ENCODE assay signal across 8 mouse cellular contexts in genomic region chr8:11253556-11253955, GRCm38 (mm10). TPM values are rescaled to one million over a fixed set of nuclear protein-coding genes. Genes with fewer than 3 reads are reported as not detected.
DNase-seq lines count a peak whose midpoint lies in the region; ATAC-seq and TF ChIP-seq lines count a peak whose summit lies in the region.

No protein-coding gene starts in this region.

- H3K36me3 ChIP-seq in kidney, adult 2 months (ENCODE audit: control insufficient read depth, insufficient read depth, low read length), result no peaks in the 10 kb centered on the region
- peaks cover 3% of the 10 kb centered on the region; the same call in 1 of the 2 replicates for H3K36me3 ChIP-seq in limb, embryonic 10.5 days
- H3K36me3 ChIP-seq in myocyte (ENCODE audit: control insufficient read depth, insufficient read depth), result no peaks in the 10 kb centered on the region
- H3K36me3 ChIP-seq in stomach, embryonic 15.5 days, result no peaks in the 10 kb centered on the region

- peak; percentile 97 for TF ChIP-seq CTCF in kidney, adult 2 months (conservative IDR thresholded peaks at IDR 0.05; ENCODE audit: insufficient read depth, insufficient read length, low read depth, low read length)

- no peaks in the 10 kb centered on the region for H3K27me3 ChIP-seq in kidney, adult 2 months (replicated peaks; ENCODE audit: control insufficient read depth, insufficient read depth, low read length)
- no peaks in the 10 kb centered on the region for H3K27me3 ChIP-seq in limb, embryonic 10.5 days (ENCODE audit: low read depth, poor library complexity, severe bottlenecking)
- no peaks in the 10 kb centered on the region for H3K27me3 ChIP-seq in myocyte (ENCODE audit: control insufficient read depth, insufficient read depth, insufficient read length)
- no peaks in the 10 kb centered on the region for H3K27me3 ChIP-seq in stomach, embryonic 15.5 days (replicated peaks)

- no peak overlapping the region for H3K27ac ChIP-seq in kidney, adult 2 months (ENCODE audit: insufficient read depth, low read depth, low read length)
- no peak overlapping the region for H3K27ac ChIP-seq in limb, embryonic 10.5 days
- H3K27ac ChIP-seq in stomach, embryonic 15.5 days, result peak overlapping the region; percentile 31; the same call in 1 of the 2 replicates

- no peak overlapping the region for H3K4me2 ChIP-seq in myocyte (ENCODE audit: low read depth)
- no peak overlapping the region for H3K4me2 ChIP-seq in stomach, embryonic 15.5 days

- no peak for ATAC-seq in cerebellum, adult (ENCODE audit: insufficient number of reproducible peaks, low FRiP score, low TSS enrichment)
- ATAC-seq in stomach, embryonic 15.5 days (ENCODE audit: insufficient read depth, low FRiP score, low read depth), result no peak

- H3K9ac ChIP-seq in stomach, embryonic 15.5 days, result no peak overlapping the region

- no peak overlapping the region for H3K4me3 ChIP-seq in kidney, adult 2 months (ENCODE audit: insufficient read depth, low read depth, low read length)
- H3K4me3 ChIP-seq in limb, embryonic 10.5 days, result no peak overlapping the region
- no peak overlapping the region for H3K4me3 ChIP-seq in myocyte
- H3K4me3 ChIP-seq in stomach, embryonic 15.5 days (replicated peaks), result no peak overlapping the region

- no peaks in the 10 kb centered on the region for H3K79me2 ChIP-seq in myocyte (ENCODE audit: control insufficient read depth, insufficient read depth)

- peak; percentile 45 for DNase-seq in cerebellum, adult 11 months
- peak; percentile 80 for DNase-seq in embryo, embryonic 11 days
- peak; percentile 97 for DNase-seq in heart, adult 11 months
- DNase-seq in kidney, adult 2 months, result peak; percentile 90
- peak; percentile 86 for DNase-seq in limb, embryonic 10.5 days (ENCODE audit: low spot score)

- H3ac ChIP-seq in myocyte (ENCODE audit: control insufficient read depth, insufficient read length), result no peak overlapping the region

- no peak for TF ChIP-seq POLR2A in kidney, adult 2 months (IDR thresholded peaks at IDR 0.05; ENCODE audit: low read depth, low read length)
- no peak for TF ChIP-seq POLR2A in myocyte (IDR thresholded peaks at IDR 0.05; ENCODE audit: insufficient read length, low read depth)

- 88% methylated on average over 1 of the region's 1 CpGs for WGBS in kidney, adult 2 months
- 56% methylated on average over 1 of the region's 1 CpGs for WGBS in limb, embryonic 10.5 days
- 69% methylated on average over 1 of the region's 1 CpGs for WGBS in stomach, embryonic 15.5 days

- no peaks in the 10 kb centered on the region for H3K9me3 ChIP-seq in limb, embryonic 10.5 days (replicated peaks)
- H3K9me3 ChIP-seq in stomach, embryonic 15.5 days, result no peaks in the 10 kb centered on the region

- peaks cover 35% of the 10 kb centered on the region for H3K4me1 ChIP-seq in kidney, adult 2 months (ENCODE audit: control insufficient read depth, insufficient read depth, low read length)
- peaks cover 5% of the 10 kb centered on the region for H3K4me1 ChIP-seq in limb, embryonic 10.5 days
- H3K4me1 ChIP-seq in stomach, embryonic 15.5 days, result peaks cover 29% of the 10 kb centered on the region

TF ChIP-seq in myocyte, 11 proteins besides CTCF, POLR2A, EP300 and RAD21:
- TF ChIP-seq MYOG (IDR thresholded peaks at IDR 0.05; ENCODE audit: control insufficient read depth in 1 of 3, insufficient read depth in 1 of 3, insufficient read length in 2 of 3, low read depth in 2 of 3) (peak in 1 of 3 experiments; percentile 35), POLR2AphosphoS2 (IDR thresholded peaks at IDR 0.05; ENCODE audit: insufficient read length, low read depth) (no peak), MYOD1 (IDR thresholded peaks at IDR 0.05; ENCODE audit: control insufficient read depth in 1 of 3, insufficient read length in 2 of 3, low read depth in 2 of 3) (peak in 2 of 3 experiments; percentile 55 to 71)

RNA-seq across cellular contexts. Expression of gene Col4a2, which starts 59.0 kb away (rescaled TPM):
- 75.6 and 83.5 TPM in 2 replicates for polyA plus RNA-seq in kidney, adult 2 months (2012; rRNA removed)
- polyA plus RNA-seq in limb, embryonic 10.5 days (2016; fragmentation: Nextera tagmentation; extraction: Ambion mirVana), result 53.0 and 53.6 TPM in 2 replicates
- 47.3 TPM for polyA plus RNA-seq in myocyte (2012; fragmentation: generic; extraction: Trizol)
- polyA plus RNA-seq in stomach, embryonic 15.5 days (2015; fragmentation: Nextera tagmentation; extraction: Ambion mirVana), result 72.1 and 81.2 TPM in 2 replicates

RNA-seq across cellular contexts. Expression of gene Col4a1, which starts 59.1 kb away (rescaled TPM):
- polyA plus RNA-seq in kidney, adult 2 months (2012; rRNA removed), result 216 and 304 TPM in 2 replicates
- 141 and 145 TPM in 2 replicates for polyA plus RNA-seq in limb, embryonic 10.5 days (2016; fragmentation: Nextera tagmentation; extraction: Ambion mirVana)
- 34.8 TPM for polyA plus RNA-seq in myocyte (2012; fragmentation: generic; extraction: Trizol)
- 191 and 208 TPM in 2 replicates for polyA plus RNA-seq in stomach, embryonic 15.5 days (2015; fragmentation: Nextera tagmentation; extraction: Ambion mirVana)

Comparison
In these comparisons a context has a peak if more than half of its experiments do, and no peak if none do; other contexts are left out.
1. DNase-seq: peak in every context shown above with its lines; median percentile 97 in heart, adult 11 months; 90 in kidney, adult 2 months; 86 in limb, embryonic 10.5 days; 80 in embryo, embryonic 11 days; 45 in cerebellum, adult 11 months.